Mouse (Mus musculus) brain, embryonic 14.5 days (tissue): ENCODE measurements at regions not wholly inside any gene's neighbourhood (a gene's known extent, or its start where the extent isn't known, plus 50 kb on each side); places are given as distances from the start of the nearest gene placed in this dataset.

Experiments
- CTCF ChIP-seq: fragments of 200-500 bp; IDR thresholded peaks from 2 replicates; pipeline ENCODE4 v1.5.1; 2012; ENCODE audit warnings: inconsistent platforms, mild to moderate bottlenecking, moderate library complexity, borderline replicate concordance; ENCODE audit not compliant: insufficient read depth, insufficient read length; ENCODE audit errors: extremely low read depth
- POLR2A ChIP-seq: fragments of 200-500 bp; IDR thresholded peaks from 2 replicates; pipeline ENCODE4 v1.6.1; 2012; ENCODE audit warnings: mild to moderate bottlenecking, inconsistent platforms, borderline replicate concordance; ENCODE audit not compliant: poor library complexity, insufficient read depth, insufficient read length, severe bottlenecking; ENCODE audit errors: extremely low read depth

DNA sequence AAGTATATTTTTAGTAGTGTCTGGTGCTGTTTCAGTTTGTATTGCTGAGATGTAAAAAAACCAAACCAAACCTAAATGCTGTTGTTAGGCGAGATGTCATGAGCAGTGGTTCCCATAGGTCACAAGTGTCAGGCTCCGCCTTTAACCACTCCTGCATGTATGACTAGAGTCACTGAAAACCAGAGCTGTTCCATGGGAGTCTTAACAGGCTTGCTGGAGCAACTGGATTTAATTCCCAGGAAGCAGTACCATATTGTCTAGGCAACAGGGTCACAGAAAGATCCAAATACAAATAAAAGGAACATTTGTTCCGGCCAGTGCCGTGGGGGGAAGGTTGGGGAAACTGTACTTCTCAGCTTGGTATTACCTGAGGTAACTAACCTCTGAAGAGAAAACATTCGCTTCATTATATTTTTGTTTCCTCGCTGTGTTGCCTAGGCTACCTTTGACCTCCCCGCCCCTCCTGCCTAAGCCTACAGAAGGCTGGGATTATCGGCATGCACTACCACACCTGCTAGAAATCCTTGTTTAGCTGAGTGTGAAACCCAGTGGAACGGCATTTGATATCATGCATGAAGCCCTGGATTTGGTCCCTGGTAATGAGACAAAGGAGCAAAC lies 124.3 kb upstream of the Tsc22d1 start:
- no peak for TF ChIP-seq CTCF
- TF ChIP-seq POLR2A = no peak
